Mouse (Mus musculus) inflammation-experienced regulatory T-cells, adult 6 months (primary cell): ENCODE results near the gene Agbl2. TPM values are rescaled to one million over a fixed set of nuclear protein-coding genes. Genes with fewer than 3 reads are reported as not detected.

Experiments
- ATAC-seq: one replicate; pipeline ENCODE4 v1.8.0; 2017
- polyA plus RNA-seq, 3 experiments: library from polyadenylated mRNA; unstranded; fragments of 100-300 nt; shearing (Covaris generic); gene quantifications; one replicate each; pipeline ENCODE4 v1.2.1; 2017

The Agbl2 gene
- polyA plus RNA-seq, 3 experiments from 2014 or later = not detected

- ATAC-seq = no peak
Measured at GRCm38 (mm10) chr2:90874025-90874424, 91.5 kb downstream of the Agbl2 start.

- ATAC-seq = no peak
Measured at GRCm38 (mm10) chr2:90875239-90875638, 92.7 kb downstream of the Agbl2 start.

DNA sequence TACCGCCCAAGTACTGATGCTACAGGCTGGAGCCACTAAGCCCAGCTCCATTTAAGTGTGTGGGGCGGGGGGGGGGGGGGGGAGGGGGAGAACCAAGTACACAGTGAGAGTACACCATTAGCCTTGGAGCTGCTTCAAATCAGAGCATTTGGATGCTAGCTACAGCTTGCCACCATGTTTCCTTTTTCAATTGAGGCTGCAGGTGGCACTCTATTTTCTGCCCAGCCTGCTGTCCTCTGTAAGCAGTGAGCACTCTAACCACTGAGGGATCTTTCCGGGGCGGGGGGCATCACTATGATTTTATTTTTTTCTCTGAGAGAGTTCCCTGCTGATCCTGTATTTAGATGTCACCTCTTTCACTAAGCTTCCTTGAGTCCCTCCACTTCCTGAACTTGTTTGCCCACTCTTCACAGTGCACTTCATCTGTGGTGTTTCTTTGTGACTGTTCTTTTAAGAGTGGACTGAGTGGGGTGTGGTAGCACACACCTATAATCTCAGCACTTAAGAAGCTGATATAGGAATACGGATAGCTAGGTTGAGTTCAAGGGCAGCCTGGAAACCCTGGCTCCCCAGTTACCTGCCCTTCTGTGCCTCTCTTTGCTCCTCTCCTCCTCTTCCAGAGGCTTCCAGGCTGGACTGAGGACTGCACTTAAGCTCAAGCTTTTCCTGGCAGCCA is 95.2 kb downstream of the Agbl2 start:
- ATAC-seq = no peak

- no peak for ATAC-seq
Measured at GRCm38 (mm10) chr2:90879419-90879818, 96.9 kb downstream of the Agbl2 start.

- ATAC-seq = no peak
Measured at GRCm38 (mm10) chr2:90880144-90880785, 97.7 kb downstream of the Agbl2 start.

- no peak for ATAC-seq
Measured at GRCm38 (mm10) chr2:90881824-90882223, 99.3 kb downstream of the Agbl2 start.

Other genes starting within 250 kb of the Agbl2 start
- 1 to 10 TPM; 4.2 to 5.4 (median 4.8) TPM for gene Ptprj, start 202.1 kb upstream of the Agbl2 start, polyA plus RNA-seq
- gene Nup160, start 105.5 kb upstream of the Agbl2 start, polyA plus RNA-seq = 10 to 100 TPM; 26.4 to 31.6 (median 30.5) TPM
- 100 to 1,000 TPM in 2 of 3 experiments, 10 to 100 TPM in 1; 86.5 to 129 (median 113) TPM for gene Fnbp4, start 37.4 kb upstream of the Agbl2 start, polyA plus RNA-seq
- 100 to 1,000 TPM; 115 to 143 (median 119) TPM for gene Mtch2, start 64.4 kb downstream of the Agbl2 start, polyA plus RNA-seq
- 1 to 10 TPM in 2 of 3 experiments, under 1 TPM in 1; 0.65 to 1.7 (median 1.2) TPM for gene C1qtnf4, start 103.1 kb downstream of the Agbl2 start, polyA plus RNA-seq
- gene Kbtbd4, start 122.0 kb downstream of the Agbl2 start, polyA plus RNA-seq = 10 to 100 TPM; 44.8 to 51.0 (median 45.0) TPM
- gene Ndufs3, start 122.1 kb downstream of the Agbl2 start, polyA plus RNA-seq = 100 to 1,000 TPM; 108 to 135 (median 118) TPM
- gene Celf1, start 157.7 kb downstream of the Agbl2 start, polyA plus RNA-seq = 10 to 100 TPM; 48.4 to 57.0 (median 49.4) TPM